Mouse (Mus musculus) olfactory bulb, adult 2 months (tissue): Measurements from ENCODE around the gene Heg1.

Experiments
- CTCF ChIP-seq: fragments of 200-500 bp; IDR thresholded peaks from 2 replicates; pipeline ENCODE4 v1.5.1; 2012; ENCODE audit warnings: low read depth, mild to moderate bottlenecking, low read length, moderate library complexity; ENCODE audit not compliant: insufficient read depth
- POLR2A ChIP-seq: fragments of 200-500 bp; IDR thresholded peaks from 2 replicates; pipeline ENCODE4 v1.6.1; 2012; ENCODE audit warnings: mild to moderate bottlenecking, low read depth, low read length, moderate library complexity; ENCODE audit not compliant: insufficient read depth

DNA sequence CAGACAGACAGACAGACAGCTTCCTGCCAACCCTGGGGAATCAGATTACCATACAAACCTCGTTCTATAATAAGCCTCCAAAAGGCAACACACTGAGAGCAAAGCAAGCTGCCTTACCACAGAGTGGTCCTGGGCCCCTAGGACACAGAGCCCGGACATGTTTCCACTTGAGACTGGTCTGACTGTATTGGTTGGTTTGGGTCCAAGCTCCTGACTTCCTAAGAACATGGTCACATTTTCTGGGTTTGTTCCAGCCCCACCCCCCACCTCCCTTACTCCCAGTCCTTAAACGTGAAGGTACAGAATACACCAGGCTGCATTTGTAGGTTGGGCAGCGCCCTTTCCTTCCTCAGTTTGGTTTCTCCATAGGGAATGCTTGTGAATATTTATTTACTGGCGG, 57.6 kb downstream of the Heg1 start:
- TF ChIP-seq POLR2A (no peak), CTCF (no peak)
